Mouse (Mus musculus) layer of hippocampus, postnatal 25 days (tissue): Measurements from ENCODE around the gene Mlst8. TPM values are rescaled to one million over a fixed set of nuclear protein-coding genes. Genes with fewer than 3 reads are reported as not detected.
"Not testable (repeated sequence)": the region's sequence is repeated elsewhere in the genome, so short reads cannot be mapped to it uniquely, and the experiment has no call there.

Experiments
- DNase-seq, 2 experiments: peaks; one replicate each; pipeline ENCODE4 v3.0.0; 2022; ENCODE audit warnings: mixed read lengths in 2 of 2, low spot score in 1 of 2; ENCODE audit errors: extremely low spot score in 1 of 2
- total RNA-seq, 2 experiments: library from RNA; stranded (reverse); gene quantifications; 2 replicates each; pipeline ENCODE4 v1.2.3; 2021

Mlst8 gene
- total RNA-seq, 2 experiments from 2014 or later: 38.1 to 40.1 TPM

DNA sequence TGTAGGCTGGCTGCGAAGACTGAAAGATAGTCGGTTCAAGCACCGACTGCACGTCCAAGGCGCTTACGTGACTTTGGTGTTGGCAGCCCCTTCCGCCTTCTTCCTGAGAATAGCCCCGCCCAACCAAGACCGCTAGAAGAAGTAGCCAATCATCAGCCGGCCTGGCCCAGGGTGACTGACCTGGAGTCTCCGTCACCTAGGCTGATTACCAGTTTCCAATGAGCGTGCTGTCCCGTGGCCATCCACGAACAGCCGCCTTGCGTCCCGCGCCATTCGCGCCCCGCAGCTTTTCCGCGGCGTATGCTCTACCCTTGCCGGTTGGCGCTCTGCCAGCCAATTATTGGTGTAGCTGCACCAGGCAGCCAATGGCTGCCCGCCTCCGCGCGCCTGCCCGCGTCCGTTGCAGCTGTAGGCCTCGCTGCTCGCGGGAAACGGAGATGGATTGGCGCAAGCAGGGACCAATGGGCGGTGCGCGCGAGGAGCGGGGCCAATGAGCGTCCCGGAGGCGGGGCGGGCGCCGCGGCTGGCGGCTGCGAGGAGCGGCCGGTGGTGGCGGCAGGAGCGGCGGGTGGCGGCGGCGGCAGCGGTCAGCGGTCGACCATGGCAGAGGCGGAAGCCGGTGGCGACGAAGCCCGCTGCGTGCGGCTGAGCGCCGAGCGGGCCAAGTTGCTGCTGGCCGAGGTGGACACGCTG is 8.8 kb downstream of the Mlst8 start, which contains the start of the genes E4f1 and Pgp:
E4f1 (minus strand) TSS at position 404 of the 693 bp plus-strand sequence.
Pgp (plus strand) TSS at position 483 of the 693 bp plus-strand sequence.
- peak; percentile 99 for DNase-seq

DNA sequence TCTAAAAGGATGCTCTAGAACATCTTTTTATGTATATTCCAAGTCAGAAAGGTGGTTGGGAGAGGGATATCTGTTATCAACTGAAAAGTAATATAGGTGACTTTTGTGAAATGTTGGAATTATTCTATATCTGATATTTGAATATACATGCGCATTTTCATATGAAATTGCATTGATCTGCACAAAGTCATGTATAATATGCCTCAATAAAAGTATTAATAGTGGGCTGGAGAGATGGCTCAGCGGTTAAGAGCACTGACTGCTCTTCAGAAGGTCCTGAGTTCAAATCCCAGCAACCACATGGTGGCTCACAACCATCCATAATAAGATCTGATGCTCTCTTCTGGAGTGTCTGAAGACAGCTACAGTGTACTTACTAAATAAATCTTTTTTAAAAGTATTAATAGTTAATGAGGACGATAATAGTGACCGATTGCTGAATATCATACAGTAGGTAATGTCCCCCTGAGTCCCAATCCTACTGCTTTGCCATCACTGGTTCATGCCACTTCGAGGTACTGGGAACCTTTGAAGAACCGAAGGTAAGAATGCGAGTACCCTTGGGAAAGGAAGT is 9.5 kb downstream of the Mlst8 start:
- DNase-seq: no peak

DNA sequence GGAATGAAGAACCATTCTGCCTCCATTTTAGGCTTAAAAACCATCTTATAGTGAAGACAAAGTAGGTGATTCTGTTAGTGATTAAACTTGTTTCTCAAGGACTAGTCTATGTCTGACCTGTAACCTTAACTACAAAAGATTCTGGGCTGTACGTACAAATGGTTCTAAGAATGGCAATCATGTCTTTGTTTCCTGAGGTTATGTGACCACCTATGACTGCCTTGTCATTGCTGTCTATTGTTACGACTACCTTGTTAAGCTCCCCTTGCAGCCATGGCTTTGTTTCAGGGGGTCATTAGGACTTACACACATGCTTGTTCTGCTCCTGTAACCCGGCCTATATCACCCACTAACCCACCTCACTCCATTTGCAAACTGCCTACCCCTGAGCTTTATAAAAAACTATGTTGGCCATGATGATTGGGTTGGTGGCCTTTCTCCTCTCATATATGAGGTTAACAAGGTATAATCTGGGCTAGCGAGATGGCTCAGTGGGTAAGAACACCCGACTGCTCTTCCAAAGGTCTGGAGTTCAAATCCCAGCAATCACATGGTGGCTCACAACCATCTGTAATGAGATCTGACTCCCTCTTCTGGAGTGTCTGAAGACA is 10.1 kb downstream of the Mlst8 start:
- DNase-seq: no peak

DNA sequence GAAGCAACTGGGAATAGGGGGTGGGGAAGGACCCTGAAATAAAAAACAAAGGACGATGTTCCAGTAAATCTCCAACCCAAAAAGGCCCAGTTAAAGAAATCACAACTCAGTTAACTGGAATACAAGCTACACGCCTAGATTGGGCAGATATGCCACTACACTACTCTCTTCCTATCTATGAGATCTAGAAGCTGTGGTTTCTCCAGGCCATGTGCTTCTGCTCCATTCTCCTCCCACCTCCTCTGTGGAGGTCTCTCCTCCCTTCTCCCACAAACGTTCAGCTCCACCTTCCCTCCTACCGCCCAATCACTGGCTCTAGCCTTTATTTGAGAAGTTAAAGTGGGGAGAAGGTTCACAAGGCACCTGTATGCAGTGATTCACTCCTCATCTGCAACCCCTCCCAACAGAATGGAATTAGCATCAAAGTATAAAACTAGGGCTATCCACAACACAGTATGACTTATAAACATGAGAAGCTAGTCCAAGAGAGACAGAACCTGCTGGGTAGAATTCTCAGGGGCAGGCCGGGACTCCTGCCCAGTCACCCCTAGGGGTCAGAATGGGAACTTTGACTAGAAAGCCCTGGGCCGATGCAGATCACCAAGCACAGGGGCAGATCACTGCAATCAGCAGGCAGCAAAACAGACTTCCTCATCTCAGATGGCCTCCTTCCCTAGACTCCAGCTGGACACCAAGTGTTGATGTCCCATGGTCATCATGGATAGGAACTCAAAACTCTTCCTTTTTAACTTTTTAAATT is 15.3 kb downstream of the Mlst8 start:
- DNase-seq: no peak

DNA sequence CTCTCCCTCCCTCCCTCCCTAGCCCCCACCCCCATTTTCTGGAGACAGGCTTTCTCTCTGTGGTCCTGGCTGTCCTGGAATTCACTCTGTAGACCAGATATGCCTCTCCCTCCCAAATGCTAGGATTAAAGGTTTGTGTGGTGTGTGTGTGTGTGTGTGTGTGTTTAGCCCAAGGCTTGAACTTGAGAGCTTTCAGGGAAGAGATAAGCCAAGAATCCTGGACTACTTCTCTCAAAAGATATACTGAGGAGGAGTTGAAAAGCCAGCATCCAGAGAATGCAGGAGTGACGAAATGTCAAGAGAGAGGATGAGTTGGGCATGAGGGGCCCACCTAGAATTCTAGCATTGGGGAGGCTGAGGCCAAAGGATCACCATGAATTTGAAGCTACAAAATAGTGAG is 15.9 kb downstream of the Mlst8 start:
- DNase-seq: no peak

DNA sequence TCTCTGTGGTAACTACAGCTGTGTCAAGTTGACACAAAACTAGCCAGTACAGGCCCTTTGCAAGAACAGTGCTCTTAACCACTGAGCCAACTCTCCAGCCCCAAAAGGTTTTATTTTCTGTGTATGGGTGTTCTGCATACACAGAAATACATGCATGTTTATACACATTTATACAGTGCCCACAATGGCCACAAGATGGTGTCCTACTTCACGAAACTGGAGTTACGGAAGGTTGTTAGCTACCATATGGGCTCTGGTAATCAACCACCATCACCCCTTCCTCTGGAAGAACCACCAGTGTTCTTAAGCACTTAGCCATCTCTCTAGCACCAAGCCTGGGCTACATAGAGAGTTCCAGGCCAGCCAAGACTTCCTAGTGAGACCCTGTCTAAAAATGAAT is 17.3 kb downstream of the Mlst8 start:
- no peak for DNase-seq

DNA sequence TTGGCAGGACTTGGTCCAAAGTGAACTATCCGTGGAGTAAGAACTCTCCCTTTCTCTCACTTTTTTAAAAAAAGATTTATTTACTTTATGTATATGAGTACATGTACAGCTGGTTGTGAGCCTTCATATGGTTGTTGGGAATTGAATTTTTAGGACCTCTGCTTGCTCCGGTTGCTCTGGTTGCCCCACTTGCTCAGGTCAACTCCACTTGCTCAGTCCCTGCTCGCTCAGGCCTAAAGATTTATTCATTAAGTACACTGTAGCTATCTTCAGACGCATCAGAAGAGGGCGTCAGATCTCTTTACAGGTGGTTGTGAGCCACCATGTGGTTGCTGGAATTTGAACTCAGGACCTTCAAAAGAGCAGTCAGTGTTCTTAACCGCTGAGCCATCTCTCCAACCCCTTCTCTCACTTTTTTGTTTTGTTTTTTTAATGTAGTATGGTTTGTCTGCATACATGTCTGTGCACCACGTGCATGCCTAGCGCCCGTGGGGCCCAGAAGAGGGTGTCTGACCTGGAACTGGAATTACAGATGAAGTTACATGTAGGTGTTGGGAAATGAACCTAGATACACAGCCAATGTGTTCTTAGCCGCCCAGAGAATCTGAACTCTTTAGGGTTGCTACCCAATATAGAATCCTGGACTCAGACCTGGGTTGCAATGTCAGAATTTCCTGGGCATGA is 23.2 kb downstream of the Mlst8 start:
- not testable (repeated sequence) for DNase-seq

DNA sequence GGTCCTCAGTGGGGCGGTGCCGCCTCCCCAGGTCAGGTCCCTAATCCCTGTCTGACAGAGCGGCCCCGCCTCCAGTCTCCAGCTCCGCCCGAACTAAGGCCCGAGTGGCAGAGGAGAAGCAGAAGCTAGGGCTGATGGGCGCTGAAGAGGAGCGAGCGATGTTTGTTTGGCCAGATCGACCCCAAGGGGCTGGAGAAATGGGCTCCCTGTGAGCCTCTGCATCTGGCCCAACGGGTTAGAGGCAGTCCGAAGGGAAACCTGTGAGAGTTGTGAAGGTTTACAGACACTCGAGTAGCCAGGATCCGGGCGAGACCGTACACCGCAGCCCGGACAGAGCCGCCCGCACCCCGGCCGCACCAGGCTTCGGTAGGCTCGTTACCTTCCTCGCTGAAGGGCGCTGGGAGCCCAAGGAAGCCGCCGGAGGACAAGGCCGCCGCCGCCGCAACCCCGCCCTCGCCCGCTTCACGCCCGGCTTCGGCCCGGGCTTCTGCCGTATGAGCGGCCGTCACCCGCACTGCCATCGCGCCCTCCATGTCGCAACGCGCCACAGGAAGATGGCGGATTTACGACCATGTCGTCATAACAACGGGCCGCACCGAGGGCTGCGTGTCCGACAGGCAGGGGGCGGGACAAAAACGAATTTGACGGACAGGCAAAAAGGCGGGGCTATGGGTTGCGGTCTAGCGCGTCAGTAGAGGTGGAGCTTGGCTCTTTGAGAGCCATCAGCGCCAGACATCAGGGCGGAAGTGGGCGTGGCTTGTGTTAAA is 23.9 kb downstream of the Mlst8 start:
- peak; percentile 91 to 95 for DNase-seq

DNA sequence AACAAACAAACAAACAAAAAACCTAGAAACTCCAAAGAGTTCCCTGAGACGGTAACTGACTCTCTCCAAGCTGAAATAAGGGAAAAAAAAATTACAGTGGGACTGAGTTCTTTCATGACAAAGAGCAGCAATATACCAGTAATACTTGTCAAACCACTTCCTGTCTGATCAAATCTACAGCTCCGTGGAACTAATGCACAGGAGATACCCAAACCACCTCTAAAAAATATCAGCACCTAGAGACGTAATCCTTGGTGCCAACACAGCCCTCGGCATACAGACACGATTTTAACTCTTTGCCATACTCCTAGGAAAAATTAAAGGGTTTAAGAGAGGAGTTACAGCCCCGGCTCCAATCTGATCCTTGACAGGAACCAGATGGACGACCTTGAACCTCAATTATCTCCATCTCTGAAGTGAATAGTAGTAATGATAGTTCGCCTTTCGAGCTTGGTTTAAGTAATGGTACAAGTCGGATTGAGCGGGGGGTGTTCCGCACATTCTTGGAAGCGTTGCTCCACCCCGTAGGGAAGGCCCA is 24.6 kb downstream of the Mlst8 start:
- DNase-seq: no peak

DNA sequence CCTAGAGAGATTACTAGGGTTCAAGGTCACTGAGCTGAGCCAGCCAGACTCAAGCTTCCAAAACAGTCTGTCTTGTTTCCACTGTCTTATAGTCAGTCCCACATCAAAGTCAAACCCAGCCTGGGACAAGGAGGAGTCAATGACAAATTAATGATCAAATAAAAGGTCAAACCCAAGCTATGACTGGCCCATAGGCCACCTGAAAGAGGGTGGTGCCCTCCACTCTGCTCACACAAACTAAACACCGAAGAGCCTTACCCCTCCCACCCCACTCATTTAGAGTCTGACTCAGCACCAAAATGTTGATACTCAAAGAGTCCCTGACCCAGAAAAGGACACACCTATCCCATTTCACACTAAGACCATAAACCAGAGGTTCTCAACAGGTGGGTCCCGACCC is 25.5 kb downstream of the Mlst8 start:
- no peak for DNase-seq

DNA sequence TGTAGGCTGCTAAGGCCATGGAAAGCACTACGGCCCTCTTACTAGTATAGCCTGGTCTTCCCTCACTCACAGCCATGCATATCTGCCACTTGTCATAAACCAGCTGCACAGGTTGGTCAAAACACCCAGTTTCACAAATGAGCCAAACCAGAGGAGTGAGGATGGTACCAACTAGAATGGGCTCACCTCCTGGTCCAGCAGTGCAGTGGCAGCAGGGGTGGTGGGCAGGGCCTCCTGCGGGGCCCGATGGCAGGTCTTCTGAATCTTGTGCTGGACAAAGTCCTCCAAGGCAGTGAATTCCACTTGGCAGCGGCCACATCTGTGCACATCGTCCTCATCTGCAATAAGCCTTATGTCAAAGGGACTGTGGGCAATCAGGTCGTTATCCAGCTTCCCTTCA is 27.7 kb downstream of the Mlst8 start:
- no peak for DNase-seq

DNA sequence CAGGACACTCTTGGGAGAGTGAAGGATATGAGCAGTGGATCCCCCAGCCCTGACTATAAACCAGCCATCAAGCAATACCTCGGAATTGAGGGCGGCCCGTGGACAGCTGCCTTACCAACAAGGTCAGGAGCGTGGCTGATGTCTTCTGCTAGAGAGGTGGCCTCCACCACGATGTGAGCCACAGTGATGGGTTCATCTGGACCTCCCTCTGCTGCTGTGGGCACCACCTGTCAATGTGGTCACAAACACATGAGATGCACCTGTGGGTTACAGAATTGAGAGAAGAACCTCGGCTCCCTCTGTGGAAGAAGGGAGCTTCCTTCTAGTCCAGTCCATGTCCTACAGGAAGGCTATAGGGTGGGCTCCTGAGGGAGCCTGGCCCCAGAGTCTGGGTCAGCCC is 29.4 kb downstream of the Mlst8 start:
- DNase-seq: no peak

DNA sequence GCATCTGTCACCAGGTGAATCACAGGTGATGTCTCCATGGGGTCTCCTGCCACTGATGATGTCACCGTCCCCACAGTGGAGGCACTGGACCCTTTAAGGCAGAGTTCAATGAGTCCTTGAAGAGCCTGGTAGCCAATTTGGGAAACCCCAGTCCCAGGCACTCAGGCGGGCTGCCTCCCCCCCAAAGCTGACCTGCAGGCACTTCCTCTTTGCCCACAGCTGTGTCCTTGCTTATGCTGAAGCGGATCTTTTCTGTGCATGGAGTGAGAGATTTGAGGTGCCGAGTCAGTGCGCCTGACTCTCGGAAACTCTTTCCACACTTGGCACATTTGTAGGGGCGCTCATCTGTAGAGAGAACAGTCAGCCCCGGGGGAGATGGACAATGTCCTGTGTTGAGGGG is 32.3 kb downstream of the Mlst8 start:
- no peak for DNase-seq

DNA sequence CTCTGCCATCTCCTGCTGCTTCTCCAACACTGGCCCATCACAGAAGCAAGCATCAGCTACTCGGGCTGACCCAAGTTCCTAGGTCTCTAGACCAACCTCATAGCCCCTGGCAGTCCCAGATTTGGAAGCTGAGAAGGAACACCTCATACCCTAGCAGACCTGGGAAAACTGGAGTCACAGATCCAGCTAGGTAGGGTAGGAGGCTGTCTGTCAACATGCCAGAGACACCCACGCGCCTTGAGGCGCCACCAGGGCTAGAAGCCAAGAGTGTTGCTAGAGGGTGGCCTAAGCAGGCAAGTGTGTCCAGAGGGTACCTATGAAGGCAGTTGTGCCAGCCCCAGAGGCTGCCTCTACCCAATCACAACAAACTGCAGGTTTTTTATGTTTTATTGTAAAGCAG is 35.5 kb downstream of the Mlst8 start:
- DNase-seq: no peak

DNA sequence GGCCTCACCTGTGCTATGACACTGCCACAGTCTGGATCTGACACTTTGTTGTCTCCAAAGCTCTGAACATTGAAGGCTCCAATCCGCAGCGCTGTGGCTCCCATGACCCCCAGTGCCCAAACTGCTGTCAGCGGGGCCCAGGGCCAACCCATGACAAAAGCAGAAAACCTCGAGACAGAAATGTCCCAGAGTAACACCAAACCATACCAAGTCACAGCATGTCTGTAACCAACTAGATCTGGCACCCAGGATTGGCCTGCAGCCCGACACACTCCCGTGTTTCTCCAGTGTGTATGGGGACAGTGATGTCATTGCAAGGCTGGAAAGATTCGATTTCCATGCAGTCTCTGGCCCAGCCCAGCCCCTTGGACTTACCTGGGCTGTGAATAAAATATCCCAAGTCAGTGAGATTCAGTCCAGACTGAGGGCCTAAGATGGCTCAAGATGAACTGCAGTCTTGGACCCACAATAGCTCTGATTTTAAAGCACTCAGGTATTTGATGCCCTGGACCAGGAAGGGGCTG is 36.2 kb downstream of the Mlst8 start, which contains the start of gene Dnase1l2:
Dnase1l2 (minus strand) TSS at position 474 of the 524 bp plus-strand sequence.
- no peak for DNase-seq

DNA sequence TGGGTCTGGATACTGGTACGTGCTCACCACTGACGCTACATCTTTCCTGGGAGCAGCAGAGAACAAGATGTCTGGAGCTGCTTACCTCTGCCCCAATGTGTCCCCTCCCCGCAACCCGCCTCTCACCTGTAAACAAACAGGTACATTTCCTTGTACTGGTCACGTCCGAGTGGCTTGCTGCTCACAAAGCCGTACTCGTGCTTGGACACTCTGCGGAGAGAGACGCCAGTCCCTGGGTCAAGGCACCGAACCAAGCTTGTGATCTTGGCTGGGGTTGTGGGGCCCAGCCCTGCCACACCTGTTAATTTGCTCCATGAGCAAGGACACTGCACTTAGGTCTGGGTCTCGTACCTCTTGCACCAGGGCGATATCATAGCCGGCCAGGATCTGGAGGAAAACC is 36.8 kb downstream of the Mlst8 start:
- no peak for DNase-seq

DNA sequence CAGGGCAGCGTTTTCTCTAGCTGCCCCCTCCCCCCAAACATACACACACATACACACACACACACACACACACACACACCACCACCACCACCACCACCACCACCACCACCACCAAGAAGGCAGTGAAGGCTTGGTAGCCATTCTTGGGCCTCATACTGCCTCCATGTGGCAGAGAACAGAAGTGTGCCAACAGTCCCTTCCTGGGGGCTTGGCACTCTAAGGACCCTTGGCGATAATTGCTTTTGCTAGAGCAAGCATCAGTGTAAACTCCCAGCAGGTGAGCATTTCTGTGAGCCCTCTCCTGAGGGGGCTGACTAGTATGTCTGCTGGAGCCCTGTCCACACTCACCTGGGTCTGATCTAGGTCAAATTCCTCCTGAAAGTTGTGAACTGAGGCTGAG is 37.7 kb downstream of the Mlst8 start:
- DNase-seq: no peak

DNA sequence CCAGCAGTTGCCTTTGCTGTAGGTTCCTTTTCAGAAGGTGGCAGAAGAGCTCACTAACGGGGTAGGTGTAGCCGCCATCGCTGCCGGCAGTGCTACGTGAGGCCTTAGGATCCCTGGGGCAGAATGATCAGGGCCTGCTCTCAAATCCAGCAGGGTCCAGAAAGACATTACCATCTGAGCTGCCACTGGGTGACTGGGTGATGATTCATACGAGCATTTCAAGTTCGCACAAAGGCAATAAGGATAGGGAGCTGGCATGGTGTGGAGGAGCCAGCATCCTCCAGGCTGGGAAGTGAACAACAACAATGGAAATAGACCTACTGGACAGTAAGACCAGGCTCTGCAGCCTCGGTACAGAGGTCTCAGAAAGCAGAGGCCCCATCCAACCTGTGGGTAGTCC is 38.5 kb downstream of the Mlst8 start:
- no peak for DNase-seq

DNA sequence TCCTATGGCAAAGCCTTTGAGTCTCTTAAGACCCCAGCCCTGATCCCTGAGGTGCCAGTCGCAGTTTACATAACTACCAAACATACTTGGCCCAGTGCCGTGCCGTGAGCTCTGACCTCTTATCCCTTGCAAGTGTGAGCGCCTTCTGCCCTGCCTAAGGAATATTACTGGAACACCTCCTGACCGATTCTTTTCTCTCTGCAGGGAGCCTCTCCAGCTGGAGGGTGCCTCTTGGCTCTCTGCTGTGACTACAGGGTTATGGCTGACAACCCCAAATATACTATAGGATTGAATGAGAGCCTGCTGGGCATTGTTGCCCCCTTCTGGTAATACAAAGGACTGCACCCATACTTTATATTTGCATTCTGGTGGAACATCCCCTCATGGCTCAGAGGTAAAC is 41.9 kb downstream of the Mlst8 start:
- DNase-seq: no peak
